Mouse (Mus musculus) heart, embryonic 15.5 days (tissue): ENCODE results near the gene Hexim2. TPM values are rescaled to one million over a fixed set of nuclear protein-coding genes. Genes with fewer than 3 reads are reported as not detected.

ENCODE experiments used
- ATAC-seq: fragments of 200-750 bp; cut with Nextera tagmentation; replicated peaks from 2 replicates; pipeline ENCODE4 v1.8.0; 2017; ENCODE audit warnings: low read depth, moderate TSS enrichment; ENCODE audit not compliant: insufficient number of reproducible peaks, insufficient read depth, low FRiP score
- H3K27ac ChIP-seq: fragments of 300-500 bp; sonication (generic); 2 replicates; pipeline ENCODE4 v1.5.1; 2015; ENCODE audit warnings: mild to moderate bottlenecking, inconsistent platforms
- H3K27me3 ChIP-seq: fragments of 300-500 bp; sonication (generic); 2 replicates; pipeline ENCODE4 v1.6.1; 2015; ENCODE audit warnings: inconsistent platforms
- H3K36me3 ChIP-seq: fragments of 300-500 bp; sonication (generic); 2 replicates; pipeline ENCODE4 v1.6.1; 2015; ENCODE audit warnings: mild to moderate bottlenecking, inconsistent platforms
- H3K4me1 ChIP-seq: fragments of 300-500 bp; sonication (generic); replicated peaks from 2 replicates; pipeline ENCODE4 v1.6.1; 2015; ENCODE audit warnings: inconsistent platforms
- H3K4me2 ChIP-seq: fragments of 300-500 bp; sonication (generic); 2 replicates; pipeline ENCODE4 v1.6.1; 2015; ENCODE audit warnings: inconsistent platforms, mild to moderate bottlenecking, moderate library complexity
- H3K4me3 ChIP-seq: fragments of 300-500 bp; sonication (generic); 2 replicates; pipeline ENCODE4 v1.5.1; 2015; ENCODE audit warnings: mild to moderate bottlenecking, inconsistent platforms
- H3K9ac ChIP-seq: fragments of 300-500 bp; sonication (generic); 2 replicates; pipeline ENCODE4 v1.6.1; 2015; ENCODE audit warnings: mild to moderate bottlenecking, inconsistent platforms
- H3K9me3 ChIP-seq: fragments of 300-500 bp; sonication (generic); replicated peaks from 2 replicates; pipeline ENCODE4 v1.6.1; 2016; ENCODE audit warnings: inconsistent platforms
- WGBS: fragments of 180-500 bp; shearing (Covaris S2); methylation state at CpG from one replicate; pipeline ENCODE4 v1.1.7; 2015; ENCODE audit warnings: mixed read lengths; 5-methylcytosine and 5-hydroxymethylcytosine counted together
- polyA plus RNA-seq: library from polyadenylated mRNA; unstranded; fragments of >200 nt; fragmentation: Nextera tagmentation; extraction: Ambion mirVana; gene quantifications from 2 replicates; pipeline ENCODE4 v1.2.1, GENCODE M21; 2015

Gene Hexim2
- polyA plus RNA-seq, 1 experiment from 2014 or later: 5.5 TPM

- Histone ChIP-seq H3K27me3 (peaks cover 6% of the 10 kb centered on the region), H3K4me1 (peaks cover 37% of the 10 kb centered on the region), H3K4me3 (no peak overlapping the region), H3K9ac (no peak overlapping the region), H3K9me3 (no peaks in the 10 kb centered on the region), H3K4me2 (no peak overlapping the region), H3K36me3 (no peaks in the 10 kb centered on the region), H3K27ac (0 out of 2 replicates have a peak overlapping the region, but pooled peaks have one; percentile 68)
- ATAC-seq: no peak
- WGBS: 90% methylated on average over 1 of the region's 1 CpGs
These were observed 44.3 kb downstream of the Hexim2 start for GRCm38 (mm10) chr11:103176510-103176909.

- Histone ChIP-seq H3K27ac (peak overlapping the region; percentile 68), H3K4me2 (peak overlapping the region; percentile 16), H3K4me1 (peaks cover 30% of the 10 kb centered on the region), H3K9ac (0 out of 2 replicates have a peak overlapping the region, but pooled peaks have one; percentile 19), H3K9me3 (no peaks in the 10 kb centered on the region), H3K36me3 (no peaks in the 10 kb centered on the region), H3K27me3 (peaks cover 5% of the 10 kb centered on the region; the same call in 1 of the 2 replicates), H3K4me3 (no peak overlapping the region)
- ATAC-seq: peak; percentile 52; the same call in 1 of the 2 replicates
- 44% methylated on average over 5 of the region's 5 CpGs for WGBS
These were observed 45.0 kb downstream of the Hexim2 start for GRCm38 (mm10) chr11:103177216-103177615.

- Histone ChIP-seq H3K36me3 (no peaks in the 10 kb centered on the region), H3K27me3 (peaks cover 11% of the 10 kb centered on the region), H3K9ac (no peak overlapping the region), H3K27ac (peak overlapping the region; percentile 68), H3K4me1 (peaks cover 28% of the 10 kb centered on the region), H3K9me3 (no peaks in the 10 kb centered on the region), H3K4me2 (no peak overlapping the region), H3K4me3 (no peak overlapping the region)
- no peak for ATAC-seq
- WGBS: 78% methylated on average over 15 of the region's 15 CpGs
These were observed 45.7 kb downstream of the Hexim2 start for GRCm38 (mm10) chr11:103177815-103178485.

GRCm38 (mm10) chr11:103178748-103179147 lies 46.5 kb downstream of the Hexim2 start:
- Histone ChIP-seq H3K27ac (no peak overlapping the region), H3K9me3 (no peaks in the 10 kb centered on the region), H3K4me1 (peaks cover 28% of the 10 kb centered on the region), H3K9ac (no peak overlapping the region), H3K27me3 (peaks cover 11% of the 10 kb centered on the region), H3K4me3 (no peak overlapping the region), H3K4me2 (no peak overlapping the region), H3K36me3 (no peaks in the 10 kb centered on the region)
- no peak for ATAC-seq
- WGBS: 90% methylated on average over 8 of the region's 8 CpGs

GRCm38 (mm10) chr11:103180426-103180825 lies 48.2 kb downstream of the Hexim2 start:
- peaks cover 20% of the 10 kb centered on the region for H3K4me1 ChIP-seq
- H3K4me3 ChIP-seq: no peak overlapping the region
- H3K27me3 ChIP-seq: peaks cover 11% of the 10 kb centered on the region
- H3K9me3 ChIP-seq: no peaks in the 10 kb centered on the region
- no peak for ATAC-seq
- no peaks in the 10 kb centered on the region for H3K36me3 ChIP-seq
- H3K9ac ChIP-seq: no peak overlapping the region
- WGBS: 62% methylated on average over 1 of the region's 1 CpGs
- no peak overlapping the region for H3K4me2 ChIP-seq
- H3K27ac ChIP-seq: no peak overlapping the region

- H3K27me3 ChIP-seq: peaks cover 11% of the 10 kb centered on the region
- no peak overlapping the region for H3K4me2 ChIP-seq
- H3K4me1 ChIP-seq: peaks cover 20% of the 10 kb centered on the region
- no peak for ATAC-seq
- WGBS: 70% methylated on average over 9 of the region's 9 CpGs
- no peak overlapping the region for H3K27ac ChIP-seq
- no peak overlapping the region for H3K4me3 ChIP-seq
- H3K36me3 ChIP-seq: no peaks in the 10 kb centered on the region
- H3K9ac ChIP-seq: no peak overlapping the region
- no peaks in the 10 kb centered on the region for H3K9me3 ChIP-seq
These were observed 49.1 kb downstream of the Hexim2 start for GRCm38 (mm10) chr11:103181349-103181748.

- Histone ChIP-seq H3K4me2 (no peak overlapping the region), H3K27me3 (peaks cover 11% of the 10 kb centered on the region), H3K27ac (no peak overlapping the region), H3K36me3 (no peaks in the 10 kb centered on the region), H3K4me3 (no peak overlapping the region), H3K9me3 (no peaks in the 10 kb centered on the region), H3K9ac (no peak overlapping the region), H3K4me1 (peaks cover 14% of the 10 kb centered on the region)
- 71% methylated on average over 3 of the region's 3 CpGs for WGBS
- no peak for ATAC-seq
These were observed 49.7 kb downstream of the Hexim2 start for GRCm38 (mm10) chr11:103181911-103182310.

GRCm38 (mm10) chr11:103184891-103185290 lies 52.7 kb downstream of the Hexim2 start:
- Histone ChIP-seq H3K9me3 (no peaks in the 10 kb centered on the region), H3K36me3 (no peaks in the 10 kb centered on the region), H3K4me1 (no peaks in the 10 kb centered on the region), H3K4me3 (no peak overlapping the region), H3K27ac (no peak overlapping the region), H3K9ac (no peak overlapping the region), H3K4me2 (no peak overlapping the region), H3K27me3 (peaks cover 11% of the 10 kb centered on the region)
- 32% methylated on average over 2 of the region's 2 CpGs for WGBS
- no peak for ATAC-seq

Other genes starting within 250 kb of the Hexim2 start
- not detected in 2 replicates for gene Fam187a, start 247.3 kb upstream of the Hexim2 start, polyA plus RNA-seq
- 0.11 and 0.44 TPM in 2 replicates for gene Gfap, start 231.5 kb upstream of the Hexim2 start, polyA plus RNA-seq
- 5.2 and 7.9 TPM in 2 replicates for gene Kif18b, start 207.3 kb upstream of the Hexim2 start, polyA plus RNA-seq
- gene C1ql1, start 185.7 kb upstream of the Hexim2 start, polyA plus RNA-seq: 0.47 and 0.61 TPM in 2 replicates
- gene Nmt1, start 104.2 kb upstream of the Hexim2 start, polyA plus RNA-seq: 39.1 and 47.8 TPM in 2 replicates
- 64.8 and 89.4 TPM in 2 replicates for gene Dcakd, start 104.1 kb upstream of the Hexim2 start, polyA plus RNA-seq
- 11.0 and 11.8 TPM in 2 replicates for gene Plcd3, start 30.8 kb upstream of the Hexim2 start, polyA plus RNA-seq
- 18.5 and 23.7 TPM in 2 replicates for gene Acbd4, start 30.7 kb upstream of the Hexim2 start, polyA plus RNA-seq
- gene Hexim1, start 16.2 kb upstream of the Hexim2 start, polyA plus RNA-seq: 2.6 and 3.0 TPM in 2 replicates
- 1.5 and 4.6 TPM in 2 replicates for gene Fmnl1, start 38.7 kb downstream of the Hexim2 start, polyA plus RNA-seq
- 0.18 and 0.37 TPM in 2 replicates for gene 1700023F06Rik, start 76.1 kb downstream of the Hexim2 start, polyA plus RNA-seq
- gene Spata32, start 86.0 kb downstream of the Hexim2 start, polyA plus RNA-seq: not detected in 2 replicates
- 1.8 and 4.3 TPM in 2 replicates for gene Map3k14, start 135.0 kb downstream of the Hexim2 start, polyA plus RNA-seq
- 5.4 and 9.0 TPM in 2 replicates for gene Arhgap27, start 231.3 kb downstream of the Hexim2 start, polyA plus RNA-seq